Comparison of ENCODE assay signal across 23 mouse cellular contexts in the genomic region with DNA sequence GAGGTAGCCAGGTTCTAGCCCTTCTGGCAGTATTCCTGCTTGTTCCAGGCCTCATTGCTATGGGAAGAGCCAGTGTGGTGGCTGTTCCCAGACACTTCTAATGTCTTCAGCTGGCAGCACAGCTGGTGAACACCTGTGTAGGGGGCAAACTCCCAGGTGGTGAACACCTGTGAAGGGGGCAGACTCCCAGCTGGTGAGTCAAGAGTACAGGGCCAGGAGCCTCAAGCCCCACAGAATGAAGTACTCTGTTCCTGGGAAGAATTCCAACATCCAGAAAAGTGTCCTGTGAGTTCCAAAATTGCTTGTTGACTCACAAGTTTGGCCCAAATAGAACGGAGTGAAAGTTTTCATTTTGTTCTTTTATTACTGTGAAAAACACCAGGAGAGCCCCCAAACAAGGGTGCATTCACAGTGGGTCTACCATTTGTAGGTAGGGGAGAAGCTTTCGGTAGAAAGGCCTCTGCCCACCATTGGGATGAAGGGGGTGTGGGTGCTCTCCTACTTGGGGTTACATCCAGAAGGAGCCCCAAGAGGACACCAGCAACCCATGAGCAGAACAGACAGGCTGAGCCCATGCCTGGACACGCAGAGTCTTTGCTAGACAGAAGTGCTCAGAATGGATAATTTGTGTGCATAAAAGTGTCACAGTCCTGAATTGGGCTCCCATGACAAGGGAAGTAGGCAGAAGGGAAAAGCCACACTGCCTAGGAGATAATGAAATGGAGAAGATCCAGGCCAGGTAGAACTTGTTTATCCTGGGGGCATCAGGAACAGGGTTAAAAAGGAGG. TPM values are rescaled to one million over a fixed set of nuclear protein-coding genes. Genes with fewer than 3 reads are reported as not detected.
A peak's percentile ranks its signal among the peaks of the same experiment; 100 is the strongest.
DNase-seq lines count a peak whose midpoint lies in the region; ATAC-seq and TF ChIP-seq lines count a peak whose summit lies in the region.
"Had no signal": no experiment of that assay in that cellular context is flagged by ENCODE, and none has a peak within 500 bp of the region (broad histone marks: within the 10 kb centered on the region; RNA-seq: fewer than 3 reads in every experiment).

No protein-coding gene starts in this region.

- no peaks in the 10 kb centered on the region for H3K27me3 ChIP-seq in MEL (ENCODE audit: control insufficient read depth in 1 of 2, insufficient read depth in 2 of 2, low read length in 2 of 2)
- H3K27me3 ChIP-seq in limb, embryonic 15.5 days, result no peaks in the 10 kb centered on the region
- no peaks in the 10 kb centered on the region for H3K27me3 ChIP-seq in midbrain, embryonic 15.5 days (replicated peaks)
- H3K27me3 ChIP-seq: forebrain, embryonic 12.5 days; hindbrain, embryonic 12.5 days; midbrain, embryonic 13.5 days; Patski had no signal

- no peak for DNase-seq in gastrocnemius, adult 2 months
- DNase-seq in gastrocnemius, postnatal 14 days, result no peak
- DNase-seq in right cerebral cortex, adult 18-20 months, result peak; percentile 34
- no peak for DNase-seq in right cerebral cortex, postnatal 4 days
- no peak for DNase-seq in MEL (ENCODE audit: low read depth, low spot score)
- DNase-seq in cerebellum, postnatal 25 days, result no peak
- DNase-seq: adrenal gland, postnatal 25 days; cerebellum, adult 18-20 months; cerebellum, postnatal 36 days; kidney, adult 2 months; kidney, postnatal 10 days; layer of hippocampus, postnatal 36 days; lung, adult 18-20 months; lung, postnatal 14 days had no signal

- H3K36me3 ChIP-seq in MEL (ENCODE audit: control insufficient read depth in 1 of 2, insufficient read depth in 2 of 2, low read length in 2 of 2), result peaks cover 0 to 50% of the 10 kb centered on the region in 2 experiments; a peak in 2 of 4 replicates
- 0 out of 2 replicates have a peak, but pooled peaks cover 4% of the 10 kb centered on the region for H3K36me3 ChIP-seq in limb, embryonic 15.5 days
- H3K36me3 ChIP-seq in midbrain, embryonic 15.5 days (replicated peaks), result no peaks in the 10 kb centered on the region

- TF ChIP-seq EP300 in MEL (IDR thresholded peaks at IDR 0.05; ENCODE audit: low read depth in 1 of 2, low read length in 2 of 2), result no peak

- TF ChIP-seq RAD21 in MEL (IDR thresholded peaks at IDR 0.05; ENCODE audit: low read depth, low read length), result no peak

- H3K4me2 ChIP-seq in limb, embryonic 15.5 days, result no peak overlapping the region
- no peak overlapping the region for H3K4me2 ChIP-seq in midbrain, embryonic 15.5 days
- H3K4me2 ChIP-seq: forebrain, embryonic 12.5 days; hindbrain, embryonic 12.5 days; liver, embryonic 11.5 days; midbrain, embryonic 13.5 days had no signal

- H3K9me3 ChIP-seq in MEL (replicated peaks; ENCODE audit: insufficient read depth, low read length), result no peaks in the 10 kb centered on the region
- H3K9me3 ChIP-seq in limb, embryonic 15.5 days, result no peaks in the 10 kb centered on the region
- no peaks in the 10 kb centered on the region for H3K9me3 ChIP-seq in midbrain, embryonic 15.5 days
- H3K9me3 ChIP-seq: forebrain, embryonic 12.5 days; hindbrain, embryonic 12.5 days; midbrain, embryonic 13.5 days had no signal

- H3K4me1 ChIP-seq in MEL (ENCODE audit: control insufficient read depth in 1 of 2, insufficient read depth in 2 of 2, low read length in 2 of 2), result peaks cover 22 to 55% of the 10 kb centered on the region in 2 experiments
- H3K4me1 ChIP-seq in limb, embryonic 15.5 days, result no peaks in the 10 kb centered on the region
- peaks cover 13% of the 10 kb centered on the region for H3K4me1 ChIP-seq in midbrain, embryonic 15.5 days

- no peak for TF ChIP-seq CTCF in gastrocnemius, adult 2 months (IDR thresholded peaks at IDR 0.05)
- TF ChIP-seq CTCF in MEL (IDR thresholded peaks at IDR 0.05 in 2 of 3, conservative IDR thresholded peaks at IDR 0.05 in 1 of 3; ENCODE audit: control insufficient read depth in 1 of 3, insufficient read depth in 1 of 3, low read depth in 2 of 3, low read length in 3 of 3, poor library complexity in 1 of 3, severe bottlenecking in 1 of 3), result no peak

- H3K4me3 ChIP-seq in gastrocnemius, adult 2 months, result no peak overlapping the region
- no peak overlapping the region for H3K4me3 ChIP-seq in MEL (ENCODE audit: control insufficient read depth in 1 of 2, insufficient read depth in 1 of 2, low read depth in 2 of 2, low read length in 2 of 2)
- H3K4me3 ChIP-seq in limb, embryonic 15.5 days, result no peak overlapping the region
- no peak overlapping the region for H3K4me3 ChIP-seq in midbrain, embryonic 15.5 days
- H3K4me3 ChIP-seq: forebrain, embryonic 12.5 days; hindbrain, embryonic 12.5 days; layer of hippocampus, adult 2 months; midbrain, embryonic 13.5 days had no signal

- intact Hi-C loops in gastrocnemius, adult 2 months (cut with DNase I), result no loop called here
- intact Hi-C loops in gastrocnemius, postnatal 14 days (cut with DNase I; ENCODE audit: low total_unique reads), result no loop called here

- TF ChIP-seq POLR2A in MEL (IDR thresholded peaks at IDR 0.05; ENCODE audit: control insufficient read depth in 1 of 2, insufficient read depth in 1 of 2, low read depth in 1 of 2, low read length in 2 of 2, poor library complexity in 1 of 2), result no peak

- no peak for ATAC-seq in limb, embryonic 15.5 days (ENCODE audit: insufficient number of reproducible peaks, low FRiP score, low TSS enrichment, low read depth)
- ATAC-seq in midbrain, embryonic 15.5 days (replicated peaks), result no peak
- ATAC-seq: midbrain, embryonic 13.5 days; Patski had no signal

- H3K79me2 ChIP-seq in MEL (ENCODE audit: control insufficient read depth, insufficient read depth, low read length, poor library complexity), result no peaks in the 10 kb centered on the region

- WGBS in limb, embryonic 15.5 days, result 72% methylated on average over 3 of the region's 3 CpGs
- WGBS in midbrain, embryonic 15.5 days, result 92% methylated on average over 3 of the region's 3 CpGs

- peak overlapping the region; percentile 28; the same call in 1 of the 2 replicates for H3K27ac ChIP-seq in gastrocnemius, adult 2 months
- H3K27ac ChIP-seq in MEL (ENCODE audit: control insufficient read depth, low read depth, low read length), result peak overlapping the region; percentile 78; the same call in 1 of the 2 replicates
- H3K27ac ChIP-seq in limb, embryonic 15.5 days, result 0 out of 2 replicates have a peak overlapping the region, but pooled peaks have one; percentile 2
- H3K27ac ChIP-seq in midbrain, embryonic 15.5 days, result no peak overlapping the region
- H3K27ac ChIP-seq: forebrain, embryonic 12.5 days; hindbrain, embryonic 12.5 days; layer of hippocampus, adult 2 months; midbrain, embryonic 13.5 days had no signal

- H3K9ac ChIP-seq in MEL (ENCODE audit: control insufficient read depth, low read depth, low read length, poor library complexity, severe bottlenecking), result no peak overlapping the region
- H3K9ac ChIP-seq in limb, embryonic 15.5 days, result no peak overlapping the region
- no peak overlapping the region for H3K9ac ChIP-seq in midbrain, embryonic 15.5 days
- H3K9ac ChIP-seq: forebrain, embryonic 12.5 days; hindbrain, embryonic 12.5 days; midbrain, embryonic 13.5 days had no signal

TF ChIP-seq in MEL, 35 proteins besides CTCF, POLR2A, EP300 and RAD21:
- TF ChIP-seq KAT2A (conservative IDR thresholded peaks at IDR 0.05; ENCODE audit: low read depth, low read length) (no peak), MAFK (IDR thresholded peaks at IDR 0.05; ENCODE audit: borderline replicate concordance, low read depth, low read length) (no peak), NELFE (IDR thresholded peaks at IDR 0.05; ENCODE audit: low read depth, low read length) (no peak), E2F4 (IDR thresholded peaks at IDR 0.05; ENCODE audit: borderline replicate concordance, low read depth, low read length) (no peak), MAX (IDR thresholded peaks at IDR 0.05; ENCODE audit: low read length) (no peak), MAZ (IDR thresholded peaks at IDR 0.05; ENCODE audit: low read depth, low read length) (no peak), RCOR1 (IDR thresholded peaks at IDR 0.05; ENCODE audit: low read depth, low read length) (no peak), MXI1 (IDR thresholded peaks at IDR 0.05; ENCODE audit: low read depth, low read length) (no peak), ZKSCAN1 (IDR thresholded peaks at IDR 0.05; ENCODE audit: low read depth, low read length) (no peak), USF1 (IDR thresholded peaks at IDR 0.05; ENCODE audit: low read depth, low read length) (no peak), ELF1 (IDR thresholded peaks at IDR 0.05; ENCODE audit: low read depth, low read length) (no peak), GATA1 (IDR thresholded peaks at IDR 0.05; ENCODE audit: low read depth, low read length) (no peak), CHD1 (IDR thresholded peaks at IDR 0.05; ENCODE audit: low read depth, low read length) (no peak), CHD2 (IDR thresholded peaks at IDR 0.05; ENCODE audit: low read length) (no peak), NRF1 (IDR thresholded peaks at IDR 0.05; ENCODE audit: insufficient read depth, low read depth, low read length, poor library complexity, severe bottlenecking) (no peak), UBTF (IDR thresholded peaks at IDR 0.05; ENCODE audit: borderline replicate concordance, insufficient read depth, low read depth, low read length) (no peak)

RNA-seq across cellular contexts. Expression of gene Muc13, which starts 25.2 kb away (rescaled TPM):
- total RNA-seq in gastrocnemius, adult 2 months (2021), result not detected
- total RNA-seq in gastrocnemius, postnatal 14 days (2021), result not detected
- 59.5 and 60.4 TPM in 2 replicates for total RNA-seq in MEL (2012; rRNA removed)
- 100 to 1,000 TPM in 1 of 2 experiments, not detected in 1; 129 TPM for polyA plus RNA-seq in MEL (2012; ENCODE audit: insufficient read depth in 1 of 2, insufficient read length in 2 of 2, low read depth in 1 of 2, low replicate concordance in 2 of 2, missing spikeins in 1 of 2)
- 0.14 TPM in 1 of 2 replicates, not detected in the other for polyA plus RNA-seq in limb, embryonic 15.5 days (2015; fragmentation: Nextera tagmentation; extraction: Ambion mirVana)
- 0.08 TPM in 1 of 2 replicates, not detected in the other for polyA plus RNA-seq in midbrain, embryonic 15.5 days (2015; fragmentation: Nextera tagmentation; extraction: Ambion mirVana)
- total RNA-seq: adrenal gland, postnatal 25 days; layer of hippocampus, adult 2 months; layer of hippocampus, postnatal 36 days had no signal
- polyA plus RNA-seq: heart, postnatal 0 days; Patski had no signal

Comparison
In these comparisons a context has a peak if more than half of its experiments do, and no peak if none do; other contexts are left out.
1. RNA of gene Muc13, which starts 25.2 kb away (total RNA-seq): 59.5 to 60.4 TPM in MEL; not detected in gastrocnemius, adult 2 months and not detected in gastrocnemius, postnatal 14 days; every median in the first group is over 10 times any median in the second.